Mouse (Mus musculus): Measurements from ENCODE around the gene Col4a2.

Gene Col4a2

DNA sequence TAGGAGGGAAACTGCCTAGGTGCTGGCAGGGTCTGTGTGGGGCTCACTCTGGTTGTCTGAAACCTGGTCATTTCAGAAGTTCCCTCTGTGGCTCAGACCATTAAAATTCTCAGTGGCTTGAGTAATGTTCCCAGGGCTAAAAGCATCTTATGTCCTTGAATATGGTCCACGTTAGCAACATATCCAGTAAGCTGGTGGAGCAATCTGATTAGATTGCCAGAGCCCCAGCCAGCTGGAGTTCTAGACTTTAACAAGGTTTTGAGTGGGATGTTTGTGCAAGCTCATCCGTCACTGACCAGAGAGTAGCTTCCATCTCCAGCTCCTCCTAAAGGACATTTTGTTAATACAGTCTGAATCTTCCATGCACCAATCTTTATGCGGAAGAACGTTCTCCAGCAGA, 72.2 kb downstream of the Col4a2 start:
- in situ Hi-C loops (cut with MboI), result no loop called here

DNA sequence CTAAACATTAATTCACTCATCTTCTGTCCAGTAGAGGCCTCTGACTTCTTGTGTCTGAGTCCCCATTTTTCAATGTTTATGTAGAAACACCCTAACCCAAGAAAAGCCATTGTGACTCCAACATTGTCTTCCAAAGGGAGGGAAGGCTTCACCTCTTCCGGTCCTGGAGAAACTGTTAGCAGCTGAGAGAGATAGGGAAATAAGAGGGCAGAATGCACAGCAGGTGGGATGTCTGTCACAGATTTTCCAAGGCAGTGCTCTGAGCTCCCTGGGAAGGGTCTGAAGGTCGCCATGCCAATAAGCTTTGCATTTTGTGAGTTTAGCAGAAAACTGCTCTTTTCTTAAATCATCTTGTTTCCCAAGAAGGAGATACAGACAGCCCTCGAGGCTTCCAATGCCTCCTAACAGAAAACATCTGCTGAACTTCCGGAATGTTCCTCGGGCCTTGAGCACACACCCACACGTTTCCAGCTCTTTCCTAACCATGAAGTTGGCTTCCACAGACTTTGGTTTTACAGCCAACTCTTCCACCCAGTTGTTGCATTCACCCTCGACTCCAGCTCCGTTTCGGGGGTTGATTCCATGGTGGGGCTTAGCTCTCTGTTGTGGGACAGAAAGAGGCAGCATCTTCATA, 72.8 kb downstream of the Col4a2 start:
- in situ Hi-C loops (cut with MboI), result no loop called here

DNA sequence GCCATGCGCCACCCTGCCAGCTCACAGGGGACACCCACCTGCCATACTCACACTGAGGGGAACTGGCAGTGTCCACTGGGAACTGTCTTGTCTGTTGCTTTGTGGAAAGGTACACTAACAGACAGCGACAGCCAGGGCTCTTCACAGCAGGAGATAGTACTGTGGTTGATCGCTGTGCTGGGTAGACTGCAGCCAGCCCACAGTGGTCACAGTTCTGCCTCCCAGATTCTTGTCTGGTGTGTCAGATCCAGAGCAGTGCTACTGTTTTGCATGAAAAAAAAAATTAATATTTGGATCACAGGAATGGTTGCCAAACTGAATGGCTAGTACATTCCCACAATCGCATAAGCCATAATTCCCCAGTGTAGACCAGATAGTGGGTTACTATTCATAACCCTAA, 74.7 kb downstream of the Col4a2 start:
- in situ Hi-C loops (cut with MboI), result no loop called here

DNA sequence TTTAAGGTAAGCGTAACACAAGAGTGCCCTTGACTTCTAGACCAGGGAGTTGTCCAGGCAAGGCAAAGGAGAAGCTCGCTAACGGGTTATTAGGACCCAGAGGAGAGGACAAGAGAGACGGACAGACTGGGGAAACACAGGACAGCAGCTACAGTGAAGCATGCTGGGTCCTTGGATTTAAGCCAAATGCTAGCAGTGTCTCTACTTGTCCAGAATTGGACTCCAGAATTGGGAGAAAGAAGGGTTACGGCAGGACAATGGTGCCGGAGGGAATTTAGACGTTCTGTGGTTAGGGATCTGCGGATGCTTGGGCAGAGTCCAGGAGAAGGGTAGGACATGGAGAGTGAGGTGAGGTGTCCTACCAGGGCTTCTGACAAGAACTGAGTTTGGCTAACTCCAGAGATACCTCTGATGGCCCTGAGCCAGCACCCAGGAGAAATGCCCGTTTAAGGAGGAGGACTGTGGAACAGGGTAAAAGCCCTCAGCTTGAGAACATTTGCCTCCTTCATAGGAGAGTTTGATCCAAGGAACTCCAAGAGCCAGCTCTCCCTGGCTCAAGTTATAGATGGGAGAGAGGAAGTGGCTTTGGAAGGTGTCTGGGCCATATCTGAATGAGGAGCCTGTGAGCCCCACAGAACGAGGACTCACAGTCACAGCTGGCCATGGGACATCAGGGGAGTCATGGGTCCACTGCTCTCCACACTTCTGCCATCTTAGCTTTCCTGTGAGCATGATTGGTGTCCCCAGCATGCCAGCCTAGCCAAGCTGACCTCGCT, 76.9 kb downstream of the Col4a2 start:
- in situ Hi-C loops (cut with MboI), result no loop called here

DNA sequence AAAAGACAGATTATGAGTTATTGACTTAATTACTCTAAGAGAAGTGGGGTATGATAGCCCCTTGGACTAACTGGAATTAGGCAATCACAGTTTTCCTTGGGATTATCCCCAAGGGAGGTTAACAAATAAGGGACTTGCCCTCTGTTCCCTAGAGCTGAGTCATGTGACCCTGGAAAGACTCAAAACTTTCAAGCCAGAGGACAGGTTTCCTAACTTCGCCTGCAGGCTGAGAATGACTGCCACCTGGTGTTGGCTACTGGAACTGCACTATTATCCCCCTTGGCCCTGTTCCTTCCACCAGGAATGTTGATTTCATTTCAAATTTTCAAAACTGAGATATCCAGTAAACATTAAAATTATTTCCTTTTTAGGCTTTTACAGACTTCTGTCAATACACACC, 80.1 kb downstream of the Col4a2 start:
- in situ Hi-C loops (cut with MboI), result no loop called here

DNA sequence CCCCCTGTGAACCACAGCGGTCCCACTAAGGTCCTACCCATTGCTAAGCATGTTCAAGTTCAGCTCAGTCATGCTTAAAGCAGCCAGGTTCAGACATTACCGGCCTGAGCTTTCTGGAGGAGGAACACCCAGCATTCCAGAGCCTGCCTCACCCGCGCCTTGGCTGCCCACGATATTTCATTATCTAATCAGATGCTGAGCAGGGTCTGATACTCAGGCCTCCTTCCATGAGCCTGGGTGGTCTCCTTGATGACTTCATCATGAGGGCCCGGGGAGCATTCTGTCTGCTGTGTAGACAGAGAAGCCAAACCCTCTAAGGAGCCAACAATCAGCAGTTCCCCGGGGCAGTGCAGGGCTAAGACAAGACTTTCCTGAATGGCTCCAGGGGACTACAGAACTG, 80.6 kb downstream of the Col4a2 start:
- in situ Hi-C loops (cut with MboI), result no loop called here

DNA sequence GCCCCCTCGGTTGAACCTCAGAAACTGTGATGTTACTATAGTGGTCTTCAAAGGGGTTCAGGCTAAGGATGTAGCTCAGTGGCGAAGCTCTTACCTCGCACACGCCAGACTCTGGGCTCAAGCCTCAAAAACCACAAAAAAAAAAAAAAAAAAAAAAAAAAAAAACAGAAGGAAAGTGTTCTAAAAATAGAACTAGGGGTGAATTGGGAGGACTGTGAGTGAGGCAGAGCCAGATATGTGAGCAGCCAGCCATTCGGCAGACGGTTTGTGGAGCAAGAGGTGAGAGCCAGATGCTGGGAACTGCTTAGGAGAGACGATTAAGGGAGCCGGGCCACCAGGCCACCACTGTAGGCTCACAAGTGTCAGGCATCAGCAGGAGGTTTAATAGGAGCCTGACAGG, 81.0 kb downstream of the Col4a2 start:
- in situ Hi-C loops (cut with MboI), result no loop called here

DNA sequence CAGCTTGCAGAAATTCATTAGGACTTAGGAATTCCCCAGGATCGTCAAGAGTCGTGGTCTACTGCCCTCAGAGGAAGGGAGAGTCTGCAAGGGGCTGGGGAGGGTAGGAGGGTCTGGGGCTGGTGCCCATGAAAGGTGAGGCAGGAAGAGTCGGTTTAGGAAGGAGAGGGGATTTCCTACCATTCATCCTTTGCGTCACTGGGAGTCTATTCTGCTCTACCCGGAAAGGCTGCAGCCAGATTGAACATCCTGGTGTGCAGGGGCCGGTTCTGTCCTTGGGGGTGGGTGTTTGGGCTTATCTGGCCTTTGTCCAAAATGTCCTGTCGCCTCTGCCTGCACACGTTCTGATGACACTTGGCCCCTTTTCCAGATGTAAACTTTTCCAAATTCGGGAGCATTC, 82.2 kb downstream of the Col4a2 start:
- in situ Hi-C loops (cut with MboI), result no loop called here

DNA sequence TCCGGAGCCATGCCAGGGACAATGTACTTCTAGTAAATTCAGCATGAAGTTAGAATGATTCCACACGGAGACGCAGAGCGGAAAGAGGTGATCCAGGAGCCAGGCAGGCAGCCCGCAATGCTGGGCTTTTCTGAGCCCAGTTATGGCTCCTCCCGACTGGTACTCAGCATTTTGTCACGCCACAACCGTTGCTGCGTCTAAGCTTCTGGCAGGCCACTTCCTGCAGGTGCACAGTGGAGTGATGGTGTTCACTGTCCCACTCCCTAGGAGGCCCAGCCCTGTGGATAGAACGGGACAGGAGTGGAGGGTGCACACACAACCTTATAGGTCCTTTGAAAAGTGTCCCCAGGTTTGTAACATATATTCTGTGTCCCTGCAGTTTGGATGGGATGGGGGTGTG, 83.0 kb downstream of the Col4a2 start:
- in situ Hi-C loops (cut with MboI), result no loop called here

DNA sequence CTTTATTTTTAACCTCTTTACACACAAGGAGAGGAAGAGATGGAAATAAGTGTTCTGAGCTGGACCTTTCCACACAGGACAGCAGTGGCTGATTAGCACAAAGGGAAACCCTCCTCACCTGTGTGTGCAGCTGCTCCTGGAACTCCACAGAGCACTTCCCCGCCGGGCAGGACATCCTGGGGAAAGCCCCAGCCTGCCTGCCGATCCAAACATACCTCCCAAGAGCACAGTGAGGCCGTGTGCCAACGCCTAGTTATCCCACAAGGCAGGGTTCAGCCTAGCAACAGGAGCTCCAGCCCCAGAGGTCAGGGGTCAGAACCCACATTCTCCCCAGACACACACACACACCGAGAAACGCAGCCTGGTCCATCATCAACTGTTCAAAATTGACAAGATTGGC, 83.5 kb downstream of the Col4a2 start:
- in situ Hi-C loops (cut with MboI), result no loop called here

DNA sequence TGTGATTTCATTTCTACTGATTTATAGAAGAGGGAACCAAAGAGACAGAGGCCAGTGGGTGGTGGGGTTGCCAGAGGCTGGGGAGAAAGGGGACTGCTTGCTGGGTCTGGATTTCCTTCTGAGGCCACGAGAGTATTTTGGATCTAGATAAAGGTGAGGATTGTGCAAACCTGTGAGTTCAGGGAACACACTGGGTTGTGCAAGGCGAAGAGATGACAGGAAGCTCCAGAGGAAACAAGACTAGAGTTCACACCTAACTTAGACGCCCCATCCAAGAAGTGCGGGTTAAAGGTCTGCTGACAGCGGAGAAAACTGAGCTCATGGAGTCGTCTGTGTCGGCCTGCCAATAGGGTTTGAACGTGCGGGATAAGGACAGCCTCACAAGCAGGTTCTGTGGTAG, 84.5 kb downstream of the Col4a2 start:
- in situ Hi-C loops (cut with MboI), result no loop called here

DNA sequence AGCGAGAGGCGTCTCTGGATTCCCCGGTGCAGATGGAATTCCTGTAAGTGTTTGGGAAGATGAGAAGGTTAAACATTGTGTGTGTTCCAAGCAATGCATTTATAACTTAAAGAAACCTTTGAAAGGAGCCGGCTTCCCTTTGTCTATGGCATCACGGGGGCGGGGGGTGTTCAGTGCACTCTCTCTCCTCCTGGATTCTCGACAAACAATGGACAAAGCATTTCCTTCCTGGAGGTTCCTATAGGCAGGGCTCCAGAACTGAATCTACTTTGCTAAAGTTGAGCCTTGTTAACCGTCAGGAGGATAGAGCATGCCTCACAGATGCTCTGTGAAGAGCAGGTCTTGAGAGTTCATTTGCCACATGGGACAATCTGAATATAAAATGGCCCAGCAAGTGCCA, 87.1 kb downstream of the Col4a2 start:
- in situ Hi-C loops (cut with MboI), result no loop called here

DNA sequence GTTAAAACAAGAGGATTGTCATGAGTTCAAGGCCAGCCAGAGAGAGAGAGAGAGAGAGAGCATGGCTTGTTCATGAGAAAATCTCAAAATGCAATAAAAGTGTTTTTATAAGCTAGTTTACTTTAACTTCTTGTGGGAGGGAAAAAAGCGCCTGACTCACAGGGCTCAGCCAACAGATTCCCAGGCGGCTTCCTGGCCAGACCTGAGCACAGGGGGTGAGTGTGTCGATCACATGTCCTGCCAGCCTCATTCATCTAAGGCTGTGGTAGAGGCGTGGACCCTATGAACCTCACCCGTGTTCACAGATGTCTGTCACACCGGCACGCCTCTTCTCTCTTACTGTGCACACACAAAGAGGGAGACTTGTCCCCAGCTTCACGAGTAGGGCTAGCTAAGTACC, 87.6 kb downstream of the Col4a2 start:
- in situ Hi-C loops (cut with MboI), result no loop called here

DNA sequence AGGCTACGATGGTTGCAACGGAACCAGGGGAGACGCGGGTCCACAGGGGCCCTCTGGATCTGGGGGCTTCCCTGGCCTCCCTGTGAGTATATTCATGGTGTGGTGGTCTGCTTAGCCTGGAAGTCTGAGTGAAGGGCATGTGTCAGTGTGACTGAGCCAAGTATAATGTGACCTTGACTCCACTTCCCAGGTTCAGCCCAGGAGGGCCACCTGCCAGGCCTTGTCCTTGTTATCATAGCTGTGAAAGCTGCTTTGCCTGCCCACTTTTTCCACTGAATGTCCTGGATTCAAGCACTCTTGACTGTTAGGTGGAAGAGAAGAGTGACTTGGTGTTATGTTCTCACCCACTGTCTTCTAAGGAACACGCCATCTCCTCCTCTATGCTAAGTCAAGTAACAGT, 88.6 kb downstream of the Col4a2 start:
- in situ Hi-C loops (cut with MboI), result no loop called here

DNA sequence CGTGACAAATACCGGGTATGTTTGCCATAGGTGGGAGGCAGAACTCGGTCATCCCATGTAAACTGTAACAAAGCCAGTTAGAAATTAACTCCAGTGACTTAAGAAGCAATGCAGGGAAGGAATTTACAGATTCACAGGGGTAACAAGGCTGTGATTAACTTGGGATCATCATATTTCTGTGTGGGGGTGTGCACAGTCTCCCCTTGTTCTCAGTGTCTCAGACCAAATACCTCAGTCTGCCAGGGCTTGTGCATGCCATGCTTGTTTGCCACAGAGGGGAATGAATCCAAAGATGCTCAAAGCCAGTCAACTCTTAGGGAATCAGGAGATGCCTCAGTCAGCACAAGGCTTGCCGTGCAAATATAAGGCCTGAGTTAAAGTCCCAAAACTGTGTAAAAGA, 89.6 kb downstream of the Col4a2 start:
- in situ Hi-C loops (cut with MboI), result no loop called here

DNA sequence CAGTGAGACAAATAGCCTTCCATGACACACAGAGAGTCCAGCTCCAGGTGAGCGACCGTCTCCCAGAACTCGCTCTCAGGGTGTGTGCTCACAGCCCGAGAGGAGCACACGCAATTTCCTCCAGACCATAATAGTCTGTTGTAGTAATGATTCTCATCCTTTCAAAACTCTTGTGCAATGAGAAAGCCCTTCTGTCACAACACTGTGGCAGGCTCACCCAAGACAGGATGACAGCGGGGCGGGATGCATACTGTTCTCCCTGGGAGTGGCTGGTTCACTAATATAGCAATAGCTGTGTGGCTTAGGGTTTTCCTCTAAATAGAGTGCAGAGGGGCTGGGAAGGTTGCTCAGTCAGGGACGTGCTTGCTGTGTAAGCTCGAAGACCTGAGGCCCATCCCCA, 91.2 kb downstream of the Col4a2 start:
- in situ Hi-C loops (cut with MboI), result no loop called here

DNA sequence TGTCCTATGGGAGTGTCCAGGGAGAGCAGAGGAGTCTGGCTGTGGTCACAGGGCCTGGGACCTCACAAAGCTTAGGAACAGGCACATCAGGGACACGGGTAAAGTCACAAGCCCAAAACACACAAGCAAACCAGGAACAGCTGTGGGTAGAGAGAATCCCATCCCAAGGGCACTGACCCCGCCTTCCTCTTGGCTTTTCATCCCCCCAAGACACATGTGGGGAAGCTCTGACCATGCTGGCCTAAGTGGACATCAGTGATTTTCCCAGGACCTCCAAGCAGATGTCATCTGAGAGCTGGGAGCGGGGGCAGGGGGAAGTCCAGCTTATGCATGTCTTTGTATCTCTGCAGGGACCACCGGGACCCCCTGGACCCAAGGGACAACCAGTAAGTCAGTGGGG, 92.0 kb downstream of the Col4a2 start:
- in situ Hi-C loops (cut with MboI), result no loop called here

DNA sequence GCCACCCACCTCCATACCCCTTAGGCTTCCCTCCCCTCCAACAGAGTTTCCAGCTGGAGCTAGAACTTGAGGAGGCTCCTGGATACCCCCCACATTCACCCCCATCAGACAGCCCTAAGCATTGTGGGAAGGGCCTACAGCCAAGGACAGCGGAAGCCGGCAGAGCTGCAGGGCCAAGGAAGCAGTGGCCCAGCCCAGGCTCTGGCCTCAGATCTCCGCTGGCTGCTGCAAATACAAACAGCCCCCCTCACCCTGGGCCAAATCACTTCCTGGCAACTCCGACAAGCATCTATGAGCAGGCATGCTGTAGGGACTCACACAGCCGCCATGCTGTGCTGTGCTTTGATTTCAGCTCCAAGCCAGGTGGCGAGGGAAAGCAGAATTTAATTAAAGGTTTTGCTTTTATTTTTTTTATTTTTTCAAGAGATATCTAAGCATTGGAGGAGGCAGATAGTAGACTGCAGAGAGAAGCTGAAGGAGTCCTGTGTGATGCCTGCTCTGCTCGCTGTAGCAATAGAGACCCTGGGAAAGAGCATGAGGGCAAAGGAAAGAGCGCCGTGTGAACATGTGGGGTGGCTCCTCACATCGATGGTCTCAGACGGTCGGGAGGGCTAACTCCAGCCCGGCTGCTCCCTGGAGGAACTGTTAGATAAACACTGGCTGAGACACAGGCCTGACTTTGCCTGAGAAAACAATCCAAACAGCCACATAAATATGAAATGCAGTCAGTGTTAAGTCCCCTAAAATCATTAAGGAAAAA, 93.3 kb downstream of the Col4a2 start:
- in situ Hi-C loops (cut with MboI), result no loop called here

DNA sequence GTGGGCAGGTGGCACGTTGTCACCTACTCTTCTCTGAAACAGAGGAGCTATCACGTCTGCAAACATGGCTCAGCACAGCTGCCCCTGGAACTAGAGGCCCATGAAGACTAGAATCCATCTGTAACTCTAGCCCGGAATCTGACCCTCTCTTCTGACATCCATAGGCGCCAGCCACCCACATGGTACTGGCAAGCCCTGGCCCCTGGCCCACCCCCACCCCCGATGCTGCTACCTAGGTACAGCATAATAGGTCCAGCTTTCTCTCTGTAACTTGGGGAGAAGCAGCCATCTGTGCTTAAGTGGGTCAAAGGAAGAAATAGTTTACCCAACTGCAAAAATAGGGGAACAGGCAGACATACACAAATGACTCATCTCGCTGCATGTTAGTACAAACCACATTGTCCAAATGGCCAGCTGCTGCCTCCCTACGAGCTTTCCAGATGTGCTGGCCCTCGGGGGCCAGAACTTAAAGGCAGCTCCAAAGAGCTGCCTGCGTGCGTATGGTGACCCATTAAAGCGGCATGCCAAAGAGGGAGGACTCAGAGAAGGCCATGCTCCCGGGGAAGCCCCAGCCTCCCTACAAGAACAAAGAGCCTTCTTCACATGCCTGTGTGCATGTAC, 99.0 kb downstream of the Col4a2 start:
- in situ Hi-C loops (cut with MboI), result no loop called here

DNA sequence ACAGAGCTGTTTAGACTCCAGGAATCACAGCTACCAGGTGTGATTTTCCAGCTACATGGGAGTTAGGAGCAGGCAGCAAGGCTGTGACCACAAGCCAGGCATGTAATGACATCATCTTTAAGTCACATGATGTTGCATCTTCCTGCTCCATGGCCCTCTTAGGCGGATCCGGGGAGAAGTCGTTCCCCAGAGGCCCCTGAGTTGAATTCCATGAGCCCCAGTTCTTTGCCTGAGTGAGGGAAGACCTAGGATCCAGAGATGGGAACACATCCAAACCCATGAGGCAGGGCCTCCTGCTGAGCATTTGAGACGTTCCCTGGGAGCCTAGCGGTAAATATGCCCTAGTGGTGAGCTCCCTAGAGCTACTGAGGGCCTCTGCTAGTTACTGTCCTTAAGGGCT, 99.8 kb downstream of the Col4a2 start:
- in situ Hi-C loops (cut with MboI), result no loop called here

DNA sequence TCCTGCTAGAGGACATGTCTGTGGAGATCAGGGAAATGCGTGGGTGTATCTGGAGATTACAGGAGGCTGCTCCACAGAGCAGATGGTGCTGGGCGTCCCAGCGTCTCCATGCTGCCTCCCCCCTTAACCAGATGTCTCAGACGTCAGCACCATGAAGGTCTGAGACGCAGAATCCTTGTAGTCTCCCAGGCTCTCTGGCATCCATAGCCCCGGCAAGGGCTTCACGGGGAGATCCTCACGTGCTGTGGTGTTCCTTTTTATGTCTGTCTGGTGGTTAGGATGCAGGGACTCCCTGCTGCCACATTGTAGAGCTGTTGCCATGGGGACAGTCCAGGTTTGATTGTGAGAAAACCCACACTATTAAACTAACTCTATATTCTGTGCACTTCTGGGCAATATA, 101.7 kb downstream of the Col4a2 start:
- in situ Hi-C loops (cut with MboI), result no loop called here

DNA sequence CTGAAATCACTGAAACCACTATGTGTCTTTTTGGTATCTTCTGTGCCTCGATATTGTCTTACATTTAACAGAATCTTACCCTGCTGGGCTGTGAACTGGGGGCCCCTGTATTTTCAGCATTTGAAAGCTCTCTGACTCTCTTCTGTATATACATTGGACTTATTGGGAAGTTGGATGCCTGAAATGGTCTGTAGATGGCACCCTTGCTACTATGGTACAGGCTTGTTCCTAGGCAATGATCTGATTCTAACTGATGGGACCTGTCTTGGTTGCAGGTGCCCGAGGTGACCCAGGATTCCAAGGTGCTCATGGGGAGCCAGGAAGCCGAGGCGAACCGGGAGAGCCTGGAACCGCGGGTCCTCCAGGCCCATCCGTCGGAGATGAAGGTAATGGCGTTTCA, 102.5 kb downstream of the Col4a2 start:
- in situ Hi-C loops (cut with MboI), result no loop called here

DNA sequence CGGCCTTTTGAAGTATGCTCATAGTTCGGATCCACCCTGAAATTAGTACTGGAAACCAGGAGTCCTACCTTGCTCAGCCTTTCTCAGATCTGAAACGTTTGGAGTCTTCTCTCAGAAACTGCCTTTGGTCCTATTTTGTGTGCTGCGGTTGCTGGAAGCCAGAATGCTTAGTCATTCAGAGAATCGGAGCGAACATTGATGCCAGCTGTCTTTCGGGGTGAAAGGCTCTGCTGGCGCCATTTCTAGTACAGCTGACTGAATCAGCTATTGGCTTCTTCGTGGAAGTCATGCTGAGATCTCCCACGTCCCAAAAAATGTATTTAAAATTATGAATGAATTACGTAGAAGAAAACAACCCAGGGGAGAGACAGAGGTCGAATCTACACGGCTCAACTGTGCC, 105.2 kb downstream of the Col4a2 start:
- in situ Hi-C loops (cut with MboI), result no loop called here

Data from mature B cell (primary cell).